Mouse (Mus musculus): Measurements from ENCODE around the gene Gpr88.
A peak's percentile ranks its signal among the peaks of the same experiment; 100 is the strongest.

Gene Gpr88

GRCm38 (mm10) chr3:116253077-116253531 is at the start of gene Gpr88:
TSS of gene Gpr88 (minus strand) at chr3:116253503.
- peak; percentile 75 to 82 for DNase-seq

- DNase-seq, result no peak
Observed at GRCm38 (mm10) chr3:116302581-116302980, 49.3 kb upstream of the Gpr88 start.

GRCm38 (mm10) chr3:116301754-116302153 is 48.5 kb upstream of the Gpr88 start:
- no peak for DNase-seq

- DNase-seq, result no peak
Observed at GRCm38 (mm10) chr3:116298727-116299126, 45.4 kb upstream of the Gpr88 start.

- no peak for DNase-seq
Observed at GRCm38 (mm10) chr3:116298003-116298402, 44.7 kb upstream of the Gpr88 start.

- DNase-seq, result no peak
Observed at GRCm38 (mm10) chr3:116297170-116297569, 43.9 kb upstream of the Gpr88 start.

- no peak for DNase-seq
Observed at GRCm38 (mm10) chr3:116290041-116290815, 36.9 kb upstream of the Gpr88 start.

GRCm38 (mm10) chr3:116288833-116289232 is 35.5 kb upstream of the Gpr88 start:
- no peak for DNase-seq

GRCm38 (mm10) chr3:116284735-116285134 is 31.4 kb upstream of the Gpr88 start:
- no peak for DNase-seq

GRCm38 (mm10) chr3:116283996-116284395 is 30.7 kb upstream of the Gpr88 start:
- DNase-seq, result no peak

GRCm38 (mm10) chr3:116281663-116282062 is 28.4 kb upstream of the Gpr88 start:
- peak in 1 of 2 experiments; percentile 9 for DNase-seq

GRCm38 (mm10) chr3:116277146-116277545 is 23.8 kb upstream of the Gpr88 start:
- DNase-seq, result no peak

GRCm38 (mm10) chr3:116271679-116272078 is 18.4 kb upstream of the Gpr88 start:
- no peak for DNase-seq

GRCm38 (mm10) chr3:116267036-116267654 is 13.8 kb upstream of the Gpr88 start:
- DNase-seq, result no peak

- no peak for DNase-seq
Observed at GRCm38 (mm10) chr3:116266360-116266759, 13.1 kb upstream of the Gpr88 start.

GRCm38 (mm10) chr3:116263977-116264376 is 10.7 kb upstream of the Gpr88 start:
- DNase-seq, result no peak

GRCm38 (mm10) chr3:116263061-116263460 is 9.8 kb upstream of the Gpr88 start:
- peak; percentile 18 to 26 for DNase-seq

- DNase-seq, result no peak
Observed at GRCm38 (mm10) chr3:116256104-116256503, 2.8 kb upstream of the Gpr88 start.

- DNase-seq, result peak; percentile 39 to 42
Observed at GRCm38 (mm10) chr3:116252255-116253040, 855 bp downstream of the Gpr88 start.

GRCm38 (mm10) chr3:116251481-116252254 is 1.6 kb downstream of the Gpr88 start:
- DNase-seq, result peak; percentile 57 to 59

GRCm38 (mm10) chr3:116249026-116249425 is 4.3 kb downstream of the Gpr88 start:
- peak; percentile 29 to 38 for DNase-seq

GRCm38 (mm10) chr3:116244476-116244875 is 8.8 kb downstream of the Gpr88 start:
- no peak for DNase-seq

GRCm38 (mm10) chr3:116242685-116243084 is 10.6 kb downstream of the Gpr88 start:
- DNase-seq, result no peak
